Mouse (Mus musculus) left cerebral cortex, adult 9 months (tissue): ENCODE measurements around the gene Sccpdh.
"Not testable (repeated sequence)": the region's sequence is repeated elsewhere in the genome, so short reads cannot be mapped to it uniquely, and the experiment has no call there.

Experiments used
- DNase-seq, 2 experiments: peaks; one replicate each; pipeline ENCODE4 v3.0.0; 2022; ENCODE audit warnings: low spot score in 2 of 2

Gene Sccpdh

GRCm38 (mm10) chr1:179668013-179668805, at the start of gene Sccpdh:
Sccpdh (plus strand) TSS chr1:179668210.
- peak; percentile 58 to 81 for DNase-seq

GRCm38 (mm10) chr1:179622665-179623064, 45.3 kb upstream of the Sccpdh start:
- no peak for DNase-seq

- DNase-seq, result peak in 1 of 2 experiments; percentile 24
Observed at GRCm38 (mm10) chr1:179623657-179624056, 44.4 kb upstream of the Sccpdh start.

GRCm38 (mm10) chr1:179624354-179624753, 43.7 kb upstream of the Sccpdh start:
- peak in 1 of 2 experiments; percentile 30 for DNase-seq

GRCm38 (mm10) chr1:179627855-179628254, 40.2 kb upstream of the Sccpdh start:
- DNase-seq, result no peak

GRCm38 (mm10) chr1:179628438-179629106, 39.4 kb upstream of the Sccpdh start:
- DNase-seq, result no peak

GRCm38 (mm10) chr1:179629276-179629675, 38.7 kb upstream of the Sccpdh start:
- DNase-seq, result no peak

GRCm38 (mm10) chr1:179632746-179633413, 35.1 kb upstream of the Sccpdh start:
- no peak for DNase-seq

GRCm38 (mm10) chr1:179633414-179633752, 34.6 kb upstream of the Sccpdh start:
- DNase-seq, result no peak

- DNase-seq, result no peak
Observed at GRCm38 (mm10) chr1:179634159-179634558, 33.9 kb upstream of the Sccpdh start.

- DNase-seq, result no peak
Observed at GRCm38 (mm10) chr1:179642726-179643125, 25.3 kb upstream of the Sccpdh start.

- no peak for DNase-seq
Observed at GRCm38 (mm10) chr1:179644151-179644550, 23.9 kb upstream of the Sccpdh start.

GRCm38 (mm10) chr1:179645101-179645979, 22.7 kb upstream of the Sccpdh start:
- peak in 1 of 2 experiments; percentile 92 for DNase-seq

GRCm38 (mm10) chr1:179645980-179646268, 22.1 kb upstream of the Sccpdh start:
- no peak for DNase-seq

- DNase-seq, result not testable (repeated sequence)
Observed at GRCm38 (mm10) chr1:179648678-179649077, 19.3 kb upstream of the Sccpdh start.

GRCm38 (mm10) chr1:179649324-179649723, 18.7 kb upstream of the Sccpdh start:
- DNase-seq, result no peak

GRCm38 (mm10) chr1:179650284-179650683, 17.7 kb upstream of the Sccpdh start:
- no peak for DNase-seq

GRCm38 (mm10) chr1:179651224-179651623, 16.8 kb upstream of the Sccpdh start:
- no peak for DNase-seq

- DNase-seq, result peak in 1 of 2 experiments; percentile 46
Observed at GRCm38 (mm10) chr1:179663065-179663464, 4.9 kb upstream of the Sccpdh start.

GRCm38 (mm10) chr1:179664309-179664930, 3.6 kb upstream of the Sccpdh start:
- no peak for DNase-seq

GRCm38 (mm10) chr1:179666971-179667370, 1.0 kb upstream of the Sccpdh start:
- DNase-seq, result no peak
